Mouse (Mus musculus) G1E (cell line): ENCODE results near the gene Amhr2. TPM values are rescaled to one million over a fixed set of nuclear protein-coding genes. Genes with fewer than 3 reads are reported as not detected.

Source experiments
- ATAC-seq: 2 replicates; pipeline ENCODE4 v1.8.0; 2016; ENCODE audit warnings: mild to moderate bottlenecking; ENCODE audit not compliant: insufficient number of reproducible peaks, poor library complexity, low FRiP score, severe bottlenecking; ENCODE audit errors: extremely low read depth
- DNase-seq: peaks from one replicate; pipeline ENCODE4 v3.0.0; 2012; ENCODE audit warnings: low spot score
- H3K27me3 ChIP-seq: 2 replicates; pipeline ENCODE4 v1.6.1; 2012; ENCODE audit warnings: mild to moderate bottlenecking, low read length, inconsistent platforms; ENCODE audit not compliant: insufficient read depth
- H3K36me3 ChIP-seq: replicated peaks from 2 replicates; pipeline ENCODE3; 2012; ENCODE audit warnings: mild to moderate bottlenecking, inconsistent platforms
- H3K4me1 ChIP-seq: 2 replicates; pipeline ENCODE4 v1.6.1; 2012; ENCODE audit warnings: low read depth, low read length, inconsistent platforms, mixed read lengths; ENCODE audit not compliant: insufficient read depth
- H3K4me3 ChIP-seq: 2 replicates; pipeline ENCODE4 v1.5.1; 2012; ENCODE audit warnings: low read depth, mild to moderate bottlenecking, inconsistent platforms, low read length, moderate library complexity, mixed read lengths
- H3K9me3 ChIP-seq: replicated peaks from 2 replicates; pipeline ENCODE4 v1.6.1; 2012; ENCODE audit warnings: inconsistent platforms
- CTCF ChIP-seq: IDR thresholded peaks from 2 replicates; pipeline ENCODE4 v1.5.1; 2012; ENCODE audit warnings: low read depth, low read length, inconsistent platforms, mixed read lengths
- GATA1 ChIP-seq: IDR thresholded peaks from 2 replicates; pipeline ENCODE4 v1.6.1; 2012; ENCODE audit warnings: borderline replicate concordance, low read length, inconsistent platforms, mixed read lengths
- GATA2 ChIP-seq: IDR thresholded peaks from 2 replicates; pipeline ENCODE4 v1.6.1; 2012; ENCODE audit warnings: low read depth, low read length, inconsistent platforms, borderline replicate concordance
- POLR2AphosphoS5 ChIP-seq: IDR thresholded peaks from 2 replicates; pipeline ENCODE4 v1.6.1; 2012; ENCODE audit warnings: low read depth, low read length, inconsistent platforms; ENCODE audit not compliant: insufficient replicate concordance
- TAL1 ChIP-seq: conservative IDR thresholded peaks from 2 replicates; pipeline ENCODE4 v1.6.1; 2012; ENCODE audit warnings: low read depth, low read length, inconsistent platforms, mixed read lengths
- polyA plus RNA-seq: library from polyadenylated mRNA; stranded (reverse); fragments of >175 nt; gene quantifications from 2 replicates; pipeline ENCODE4 v1.2.3, GENCODE M21; 2012
- total RNA-seq, 2 experiments: library from RNA; stranded (forward) in 1 of 2; stranded (reverse) in 1 of 2; fragments of 200-1000 nt in 1 of 2; fragments of >200 nt in 1 of 2; fragmentation: Nextera tagmentation in 1 of 2; gene quantifications; 2 replicates each; pipeline ENCODE4 v1.2.3; 2014 to 2017

Amhr2 gene
- total and polyA plus RNA-seq, 3 experiments: not detected

- Histone ChIP-seq H3K4me3 (no peak overlapping the region), H3K9me3 (no peaks in the 10 kb centered on the region), H3K36me3 (no peaks in the 10 kb centered on the region), H3K27me3 (peaks cover 47% of the 10 kb centered on the region), H3K4me1 (peaks cover 14% of the 10 kb centered on the region)
- TF ChIP-seq GATA2 (no peak), GATA1 (no peak)
- DNase-seq (no peak), ATAC-seq (no peak)
Observed at GRCm38 (mm10) chr15:102446448-102446847, 1.3 kb downstream of the Amhr2 start.

GRCm38 (mm10) chr15:102449366-102449765, 4.2 kb downstream of the Amhr2 start:
- no peaks in the 10 kb centered on the region for H3K36me3 ChIP-seq
- no peak overlapping the region for H3K4me3 ChIP-seq
- DNase-seq: no peak
- H3K9me3 ChIP-seq: no peaks in the 10 kb centered on the region
- ATAC-seq: no peak
- H3K27me3 ChIP-seq: peaks cover 70% of the 10 kb centered on the region
- H3K4me1 ChIP-seq: peaks cover 24% of the 10 kb centered on the region
- TF ChIP-seq GATA1 (no peak), TAL1 (no peak), GATA2 (no peak), POLR2AphosphoS5 (no peak), CTCF (no peak)

- H3K27me3 ChIP-seq: peaks cover 59% of the 10 kb centered on the region
- peaks cover 26% of the 10 kb centered on the region for H3K4me1 ChIP-seq
- ATAC-seq (no peak), DNase-seq (no peak)
- H3K4me3 ChIP-seq: no peak overlapping the region
- H3K36me3 ChIP-seq: no peaks in the 10 kb centered on the region
- TF ChIP-seq CTCF (no peak), GATA1 (no peak), POLR2AphosphoS5 (no peak)
- no peaks in the 10 kb centered on the region for H3K9me3 ChIP-seq
Observed at GRCm38 (mm10) chr15:102450928-102451327, 5.8 kb downstream of the Amhr2 start.

GRCm38 (mm10) chr15:102451666-102452430, 6.7 kb downstream of the Amhr2 start:
- Histone ChIP-seq H3K4me3 (0 out of 2 replicates have a peak overlapping the region, but pooled peaks have one; percentile 8), H3K4me1 (peaks cover 25% of the 10 kb centered on the region), H3K36me3 (no peaks in the 10 kb centered on the region), H3K9me3 (no peaks in the 10 kb centered on the region), H3K27me3 (peaks cover 50% of the 10 kb centered on the region)
- DNase-seq (no peak), ATAC-seq (no peak)
- TF ChIP-seq CTCF (no peak), TAL1 (no peak), GATA1 (no peak), POLR2AphosphoS5 (no peak)

GRCm38 (mm10) chr15:102455993-102456392, 10.8 kb downstream of the Amhr2 start:
- no peak overlapping the region for H3K4me3 ChIP-seq
- peaks cover 7% of the 10 kb centered on the region for H3K36me3 ChIP-seq
- DNase-seq (no peak), ATAC-seq (no peak)
- H3K27me3 ChIP-seq: peaks cover 25% of the 10 kb centered on the region
- H3K9me3 ChIP-seq: no peaks in the 10 kb centered on the region
- H3K4me1 ChIP-seq: peaks cover 47% of the 10 kb centered on the region
- no peak for TF ChIP-seq TAL1
- TF ChIP-seq GATA2: no peak
- TF ChIP-seq CTCF: no peak
- TF ChIP-seq POLR2AphosphoS5: no peak
- TF ChIP-seq GATA1: no peak

GRCm38 (mm10) chr15:102458050-102458736, 13.0 kb downstream of the Amhr2 start:
- TF ChIP-seq GATA2 (no peak), GATA1 (no peak), CTCF (no peak), POLR2AphosphoS5 (no peak), TAL1 (peak; percentile 65)
- H3K4me3 ChIP-seq: peak overlapping the region; percentile 73; the same call in 1 of the 2 replicates
- peak; percentile 57 for DNase-seq
- ATAC-seq: 0 out of 2 replicates have a peak, but pooled peaks have one; percentile 16
- no peaks in the 10 kb centered on the region for H3K9me3 ChIP-seq
- H3K27me3 ChIP-seq: peaks cover 8% of the 10 kb centered on the region; the same call in 1 of the 2 replicates
- H3K36me3 ChIP-seq: peaks cover 26% of the 10 kb centered on the region
- peaks cover 52% of the 10 kb centered on the region for H3K4me1 ChIP-seq
